Mouse (Mus musculus) limb, embryonic 12.5 days (tissue): ENCODE data around the gene Nup188. TPM values are rescaled to one million over a fixed set of nuclear protein-coding genes. Genes with fewer than 3 reads are reported as not detected.

Experiments used
- microRNA-seq: library from miRNA; unstranded; fragments of <30 nt; microRNA quantifications from one replicate; pipeline ENCODE4, GENCODE M21; 2017
- polyA plus RNA-seq: library from polyadenylated mRNA; unstranded; fragments of >200 nt; fragmentation: Nextera tagmentation; extraction: Ambion mirVana; gene quantifications from 2 replicates; pipeline ENCODE4 v1.2.1, GENCODE M21; 2016

Nup188 gene
- polyA plus RNA-seq, 1 experiment from 2014 or later: 32.0 TPM

Small RNA genes within 50 kb of the gene (microRNA-seq; reads per million reads assigned to microRNA genes)
- gene Gm47292: not detected

Other genes starting within 250 kb of the Nup188 start
- 37.7 and 43.1 TPM in 2 replicates for gene Wdr34, start 237.5 kb upstream of the Nup188 start, polyA plus RNA-seq
- gene Set, start 229.0 kb upstream of the Nup188 start, polyA plus RNA-seq: 720 and 722 TPM in 2 replicates
- gene Pkn3, start 208.7 kb upstream of the Nup188 start, polyA plus RNA-seq: 12.3 and 14.1 TPM in 2 replicates
- 26.0 and 28.2 TPM in 2 replicates for gene Zdhhc12, start 192.7 kb upstream of the Nup188 start, polyA plus RNA-seq
- 11.8 and 12.0 TPM in 2 replicates for gene Zer1, start 161.8 kb upstream of the Nup188 start, polyA plus RNA-seq
- gene Tbc1d13, start 152.7 kb upstream of the Nup188 start, polyA plus RNA-seq: 11.3 and 13.1 TPM in 2 replicates
- gene Endog, start 114.9 kb upstream of the Nup188 start, polyA plus RNA-seq: 17.9 and 18.4 TPM in 2 replicates
- gene Spout1, start 107.9 kb upstream of the Nup188 start, polyA plus RNA-seq: 84.5 and 90.7 TPM in 2 replicates
- 8.2 and 8.7 TPM in 2 replicates for gene Kyat1, start 80.5 kb upstream of the Nup188 start, polyA plus RNA-seq
- gene Lrrc8a, start 48.7 kb upstream of the Nup188 start, polyA plus RNA-seq: 33.5 and 37.5 TPM in 2 replicates
- 0.40 TPM in 1 of 2 replicates, not detected in the other for gene Gm28035, start 45.8 kb upstream of the Nup188 start, polyA plus RNA-seq
- 2.6 and 3.6 TPM in 2 replicates for gene Phyhd1, start 20.2 kb upstream of the Nup188 start, polyA plus RNA-seq
- gene Gm28038, start 5.4 kb upstream of the Nup188 start, polyA plus RNA-seq: not detected in 2 replicates
- gene Dolk, start 63 bp upstream of the Nup188 start, polyA plus RNA-seq: 27.7 and 28.7 TPM in 2 replicates
- 85.1 and 91.0 TPM in 2 replicates for gene Sh3glb2, start 72.9 kb downstream of the Nup188 start, polyA plus RNA-seq
- 26.9 and 30.6 TPM in 2 replicates for gene Miga2, start 77.8 kb downstream of the Nup188 start, polyA plus RNA-seq
- 33.2 and 39.1 TPM in 2 replicates for gene Dolpp1, start 105.9 kb downstream of the Nup188 start, polyA plus RNA-seq
- 24.4 and 27.5 TPM in 2 replicates for gene Crat, start 129.4 kb downstream of the Nup188 start, polyA plus RNA-seq
- gene Ptpa, start 129.6 kb downstream of the Nup188 start, polyA plus RNA-seq: 154 and 155 TPM in 2 replicates
- gene Ier5l, start 187.8 kb downstream of the Nup188 start, polyA plus RNA-seq: 3.6 and 4.5 TPM in 2 replicates